Mouse (Mus musculus): ENCODE data around the gene Ly6g5c. TPM values are rescaled to one million over a fixed set of nuclear protein-coding genes. Genes with fewer than 3 reads are reported as not detected.

The Ly6g5c gene
- total RNA-seq, 1 experiment from 2014 or later, result not detected

Other genes starting within 250 kb of the Ly6g5c start
- gene Cfb, start 245.8 kb upstream of the Ly6g5c start, total RNA-seq (2023), result 0.60 TPM in 1 of 4 replicates, not detected in the others
- gene Zbtb12, start 228.8 kb upstream of the Ly6g5c start, total RNA-seq (2023), result 11.5 to 12.8 TPM (median 11.9 TPM) in 4 replicates
- not detected in 4 replicates for gene Gm20547, start 226.2 kb upstream of the Ly6g5c start, total RNA-seq (2023)
- gene C2, start 210.0 kb upstream of the Ly6g5c start, total RNA-seq (2023), result 1.6 to 3.1 TPM (median 3.1 TPM) in 4 replicates
- 145 to 166 TPM (median 150 TPM) in 4 replicates for gene Ehmt2, start 209.8 kb upstream of the Ly6g5c start, total RNA-seq (2023)
- gene Slc44a4, start 193.8 kb upstream of the Ly6g5c start, total RNA-seq (2023), result not detected in 4 replicates
- gene Neu1, start 177.0 kb upstream of the Ly6g5c start, total RNA-seq (2023), result 91.5 to 104 TPM (median 98.0 TPM) in 4 replicates
- 143 to 677 TPM (median 225 TPM) in 4 replicates for gene Hspa1b, start 149.0 kb upstream of the Ly6g5c start, total RNA-seq (2023)
- gene Gm20481, start 138.4 kb upstream of the Ly6g5c start, total RNA-seq (2023), result 1.1 TPM in 1 of 4 replicates, not detected in the others
- gene Hspa1a, start 136.1 kb upstream of the Ly6g5c start, total RNA-seq (2023), result 69.3 to 362 TPM (median 119 TPM) in 4 replicates
- gene Hspa1l, start 135.6 kb upstream of the Ly6g5c start, total RNA-seq (2023), result 0.24 to 0.40 TPM in 2 of 4 replicates, not detected in the others
- 27.8 to 35.0 TPM (median 28.9 TPM) in 4 replicates for gene Lsm2, start 126.4 kb upstream of the Ly6g5c start, total RNA-seq (2023)
- 237 to 278 TPM (median 258 TPM) in 4 replicates for gene Vars, start 107.3 kb upstream of the Ly6g5c start, total RNA-seq (2023)
- 0.28 to 0.52 TPM (median 0.30 TPM) in 4 replicates for gene Vwa7, start 91.7 kb upstream of the Ly6g5c start, total RNA-seq (2023)
- gene Sapcd1, start 80.3 kb upstream of the Ly6g5c start, total RNA-seq (2023), result 3.0 to 6.4 TPM (median 4.1 TPM) in 4 replicates
- 8.7 to 15.9 TPM (median 11.2 TPM) in 4 replicates for gene Msh5, start 61.5 kb upstream of the Ly6g5c start, total RNA-seq (2023)
- gene Clic1, start 58.3 kb upstream of the Ly6g5c start, total RNA-seq (2023), result 185 to 195 TPM (median 191 TPM) in 4 replicates
- gene Ddah2, start 49.2 kb upstream of the Ly6g5c start, total RNA-seq (2023), result 2.2 to 6.0 TPM (median 4.3 TPM) in 4 replicates
- not detected in 4 replicates for gene Ly6g6c, start 42.9 kb upstream of the Ly6g5c start, total RNA-seq (2023)
- not detected in 4 replicates for gene Mpig6b, start 42.1 kb upstream of the Ly6g5c start, total RNA-seq (2023)
- not detected in 4 replicates for gene Ly6g6e, start 31.4 kb upstream of the Ly6g5c start, total RNA-seq (2023)
- gene Ly6g6d, start 30.2 kb upstream of the Ly6g5c start, total RNA-seq (2023), result not detected in 4 replicates
- not detected in 4 replicates for gene Ly6g6f, start 22.7 kb upstream of the Ly6g5c start, total RNA-seq (2023)
- gene Abhd16a, start 19.0 kb upstream of the Ly6g5c start, total RNA-seq (2023), result 72.8 to 85.6 TPM (median 76.5 TPM) in 4 replicates
- 0.66 to 1.6 TPM (median 1.3 TPM) in 4 replicates for gene Ly6g5b, start 7.1 kb downstream of the Ly6g5c start, total RNA-seq (2023)
- 19.6 to 24.1 TPM (median 22.1 TPM) in 4 replicates for gene Gpank1, start 13.2 kb downstream of the Ly6g5c start, total RNA-seq (2023)
- 114 to 130 TPM (median 122 TPM) in 4 replicates for gene Csnk2b, start 13.8 kb downstream of the Ly6g5c start, total RNA-seq (2023)
- gene D17H6S53E, start 18.1 kb downstream of the Ly6g5c start, total RNA-seq (2023), result 12.0 to 17.1 TPM (median 14.5 TPM) in 4 replicates
- gene Apom, start 23.8 kb downstream of the Ly6g5c start, total RNA-seq (2023), result 1.2 to 1.6 TPM in 2 of 4 replicates, not detected in the others
- gene Bag6, start 26.9 kb downstream of the Ly6g5c start, total RNA-seq (2023), result 465 to 496 TPM (median 476 TPM) in 4 replicates
- 337 to 364 TPM (median 345 TPM) in 4 replicates for gene Prrc2a, start 56.6 kb downstream of the Ly6g5c start, total RNA-seq (2023)
- 2.7 to 6.9 TPM (median 4.0 TPM) in 4 replicates for gene Aif1, start 67.8 kb downstream of the Ly6g5c start, total RNA-seq (2023)
- 33.5 to 53.9 TPM (median 46.9 TPM) in 4 replicates for gene Lst1, start 80.2 kb downstream of the Ly6g5c start, total RNA-seq (2023)
- 591 to 612 TPM (median 606 TPM) in 4 replicates for gene Ltb, start 86.2 kb downstream of the Ly6g5c start, total RNA-seq (2023)
- 9.1 to 13.6 TPM (median 11.4 TPM) in 4 replicates for gene Tnf, start 93.7 kb downstream of the Ly6g5c start, total RNA-seq (2023)
- 39.2 to 45.1 TPM (median 41.7 TPM) in 4 replicates for gene Lta, start 97.1 kb downstream of the Ly6g5c start, total RNA-seq (2023)
- gene Gm16181, start 112.6 kb downstream of the Ly6g5c start, total RNA-seq (2023), result not detected in 4 replicates
- 1.7 to 4.6 TPM (median 2.7 TPM) in 4 replicates for gene Atp6v1g2, start 125.4 kb downstream of the Ly6g5c start, total RNA-seq (2023)
- 11.2 to 14.6 TPM (median 13.4 TPM) in 4 replicates for gene Nfkbil1, start 127.5 kb downstream of the Ly6g5c start, total RNA-seq (2023)
- gene Ddx39b, start 133.5 kb downstream of the Ly6g5c start, total RNA-seq (2023), result 399 to 443 TPM (median 429 TPM) in 4 replicates
- 1,754 to 1,882 TPM (median 1,817 TPM) in 4 replicates for gene H2-D1, start 154.5 kb downstream of the Ly6g5c start, total RNA-seq (2023)
- 10.1 to 16.4 TPM (median 11.8 TPM) in 4 replicates for gene H2-Q1, start 212.1 kb downstream of the Ly6g5c start, total RNA-seq (2023)
- gene H2-Q2, start 234.0 kb downstream of the Ly6g5c start, total RNA-seq (2023), result 6.5 to 10.8 TPM (median 9.4 TPM) in 4 replicates